Mouse (Mus musculus) cerebellum, adult 2 months (tissue): ENCODE results near the gene Ell3.

Experiments
- CTCF ChIP-seq: fragments of 200-500 bp; IDR thresholded peaks from 2 replicates; pipeline ENCODE4 v1.5.1; 2011; ENCODE audit warnings: low read depth, mild to moderate bottlenecking, control low read depth, low read length, moderate library complexity, borderline replicate concordance; ENCODE audit not compliant: insufficient read depth
- POLR2A ChIP-seq: fragments of 200-500 bp; IDR thresholded peaks from 2 replicates; pipeline ENCODE4 v1.6.1; 2011; ENCODE audit warnings: low read length, control low read depth, borderline replicate concordance; ENCODE audit not compliant: insufficient read depth

- TF ChIP-seq CTCF = no peak
- TF ChIP-seq POLR2A = no peak
These were observed 1.0 kb upstream of the Ell3 start for GRCm38 (mm10) chr2:121445117-121445516.
